Mouse (Mus musculus) bone marrow macrophage, adult 2 months (primary cell): Measurements from ENCODE around the gene Ahdc1. TPM values are rescaled to one million over a fixed set of nuclear protein-coding genes. Genes with fewer than 3 reads are reported as not detected.

Experiments
- H3K27ac ChIP-seq: 2 replicates; pipeline ENCODE4 v1.5.1; 2012; ENCODE audit warnings: low read depth, low read length; ENCODE audit not compliant: insufficient read depth
- H3K4me1 ChIP-seq: 2 replicates; pipeline ENCODE4 v1.6.1; 2012; ENCODE audit warnings: low read length; ENCODE audit not compliant: control insufficient read depth, insufficient read depth
- H3K4me3 ChIP-seq: 2 replicates; pipeline ENCODE4 v1.5.1; 2012; ENCODE audit warnings: mild to moderate bottlenecking, low read length, moderate library complexity; ENCODE audit not compliant: insufficient read depth
- CTCF ChIP-seq: IDR thresholded peaks from 2 replicates; pipeline ENCODE4 v1.5.1; 2012; ENCODE audit warnings: low read depth, mild to moderate bottlenecking, low read length, moderate library complexity
- POLR2A ChIP-seq: IDR thresholded peaks from 2 replicates; pipeline ENCODE4 v1.6.1; 2012; ENCODE audit warnings: mild to moderate bottlenecking, low read depth, low read length, borderline replicate concordance
- polyA plus RNA-seq: library from polyadenylated mRNA; stranded (reverse); fragments of >200 nt; gene quantifications from 2 replicates; pipeline ENCODE4 v1.2.4, GENCODE M21; 2012; ENCODE audit not compliant: missing spikeins, insufficient read depth, insufficient read length

The Ahdc1 gene
- polyA plus RNA-seq, 1 experiment = 5.5 TPM

- Histone ChIP-seq H3K4me1 (peaks cover 58% of the 10 kb centered on the region), H3K4me3 (no peak overlapping the region)
These were observed 37.9 kb upstream of the Ahdc1 start for GRCm38 (mm10) chr4:132973186-132973585.

GRCm38 (mm10) chr4:132973814-132974398 is 37.2 kb upstream of the Ahdc1 start, which contains the start of gene Fgr:
Fgr (plus strand) TSS chr4:132974095.
- H3K4me1 ChIP-seq = peaks cover 52% of the 10 kb centered on the region
- TF ChIP-seq CTCF = no peak
- no peak for TF ChIP-seq POLR2A
- H3K27ac ChIP-seq = no peak within 1 kb of the TSS
- peak within 1 kb of the TSS; percentile 45 for H3K4me3 ChIP-seq

More at GRCm38 (mm10) chr4:132973186-132973585, 37.9 kb upstream of the Ahdc1 start:
- H3K27ac ChIP-seq = no peak overlapping the region
- no peak for TF ChIP-seq POLR2A
- no peak for TF ChIP-seq CTCF

DNA sequence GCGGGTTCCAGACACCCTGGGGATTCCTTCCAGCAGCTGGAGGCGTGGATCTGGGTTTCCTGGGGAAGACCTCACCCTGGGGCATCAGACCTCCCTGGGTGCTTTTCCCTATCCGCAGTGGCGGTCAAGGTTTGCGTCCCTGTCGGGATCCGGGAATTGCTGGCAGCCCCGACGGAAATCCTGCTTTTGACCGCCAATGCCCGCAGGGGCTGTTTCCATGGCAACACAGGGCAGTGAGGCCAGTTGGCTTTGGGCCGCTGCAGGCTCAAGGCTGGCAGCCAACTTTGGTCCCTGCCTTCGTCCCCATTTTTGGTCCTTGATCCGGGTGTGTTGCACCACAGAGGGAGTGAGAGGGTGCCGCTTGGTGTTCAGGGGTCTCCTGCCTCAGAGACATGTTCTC is 36.2 kb upstream of the Ahdc1 start:
- Histone ChIP-seq H3K4me1 (peaks cover 50% of the 10 kb centered on the region), H3K4me3 (peak overlapping the region; percentile 45), H3K27ac (no peak overlapping the region)
- no peak for TF ChIP-seq POLR2A
- no peak for TF ChIP-seq CTCF

- Histone ChIP-seq H3K4me1 (peaks cover 50% of the 10 kb centered on the region), H3K27ac (no peak overlapping the region), H3K4me3 (no peak overlapping the region)
- TF ChIP-seq CTCF (no peak), POLR2A (no peak)
These were observed 35.3 kb upstream of the Ahdc1 start for GRCm38 (mm10) chr4:132975791-132976190.

DNA sequence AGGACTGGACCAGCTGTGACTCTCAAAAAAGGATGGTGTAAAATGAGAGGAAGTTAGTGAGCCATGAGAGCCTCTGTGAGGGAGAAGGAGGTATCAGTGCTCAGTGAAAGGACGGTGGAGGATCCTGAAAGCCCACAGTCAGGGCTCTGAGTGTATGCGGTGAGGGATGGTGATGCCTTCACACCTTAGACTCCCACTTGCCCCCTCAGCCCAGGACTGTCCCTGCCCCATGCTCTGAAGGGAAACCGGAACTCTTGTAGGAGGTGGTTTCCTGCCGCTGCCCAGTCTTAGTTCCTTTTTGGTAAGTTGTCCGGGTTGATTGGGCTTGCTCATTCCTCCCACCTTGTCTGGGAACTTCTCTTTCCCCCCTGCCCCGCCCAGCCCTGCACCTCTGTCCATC is 34.3 kb upstream of the Ahdc1 start:
- Histone ChIP-seq H3K4me1 (peaks cover 50% of the 10 kb centered on the region), H3K27ac (peak overlapping the region; percentile 47), H3K4me3 (no peak overlapping the region)
- TF ChIP-seq CTCF = no peak
- TF ChIP-seq POLR2A = no peak

DNA sequence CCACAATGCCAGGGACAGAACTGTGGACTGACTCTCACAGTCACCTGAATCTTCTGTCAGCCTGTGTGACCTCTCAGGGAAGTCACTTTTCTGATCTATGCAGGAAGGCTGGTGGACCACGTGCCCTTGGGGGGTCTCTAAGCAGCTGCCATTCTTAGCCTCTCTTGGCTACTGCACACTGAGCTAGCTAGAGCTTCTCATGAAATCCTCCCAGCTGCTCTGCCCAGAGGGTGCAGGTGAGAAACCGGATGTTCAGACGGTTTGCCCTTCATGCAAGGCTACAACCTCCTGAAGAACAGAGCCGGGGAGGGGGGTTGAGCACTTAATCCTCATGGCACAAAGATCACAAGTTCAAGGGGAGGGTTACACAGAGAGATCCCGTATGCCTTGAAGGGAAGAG is 33.5 kb upstream of the Ahdc1 start:
- no peak overlapping the region for H3K4me3 ChIP-seq

GRCm38 (mm10) chr4:132979186-132979585 is 31.9 kb upstream of the Ahdc1 start:
- no peak overlapping the region for H3K27ac ChIP-seq
- no peak overlapping the region for H3K4me3 ChIP-seq
- no peak for TF ChIP-seq POLR2A
- no peak for TF ChIP-seq CTCF
- peaks cover 54% of the 10 kb centered on the region for H3K4me1 ChIP-seq

More for the DNA sequence above, 33.5 kb upstream of the Ahdc1 start:
- no peak overlapping the region for H3K27ac ChIP-seq
- peaks cover 50% of the 10 kb centered on the region for H3K4me1 ChIP-seq
- no peak for TF ChIP-seq POLR2A
- no peak for TF ChIP-seq CTCF

GRCm38 (mm10) chr4:132981621-132982020 is 29.4 kb upstream of the Ahdc1 start:
- TF ChIP-seq POLR2A (no peak), CTCF (no peak)
- Histone ChIP-seq H3K4me3 (no peak overlapping the region), H3K27ac (no peak overlapping the region), H3K4me1 (peaks cover 53% of the 10 kb centered on the region)

- peak overlapping the region; percentile 83 for H3K27ac ChIP-seq
- TF ChIP-seq CTCF = no peak
- TF ChIP-seq POLR2A = no peak
- peaks cover 44% of the 10 kb centered on the region for H3K4me1 ChIP-seq
- H3K4me3 ChIP-seq = no peak overlapping the region
These were observed 28.1 kb upstream of the Ahdc1 start for GRCm38 (mm10) chr4:132982999-132983398.

DNA sequence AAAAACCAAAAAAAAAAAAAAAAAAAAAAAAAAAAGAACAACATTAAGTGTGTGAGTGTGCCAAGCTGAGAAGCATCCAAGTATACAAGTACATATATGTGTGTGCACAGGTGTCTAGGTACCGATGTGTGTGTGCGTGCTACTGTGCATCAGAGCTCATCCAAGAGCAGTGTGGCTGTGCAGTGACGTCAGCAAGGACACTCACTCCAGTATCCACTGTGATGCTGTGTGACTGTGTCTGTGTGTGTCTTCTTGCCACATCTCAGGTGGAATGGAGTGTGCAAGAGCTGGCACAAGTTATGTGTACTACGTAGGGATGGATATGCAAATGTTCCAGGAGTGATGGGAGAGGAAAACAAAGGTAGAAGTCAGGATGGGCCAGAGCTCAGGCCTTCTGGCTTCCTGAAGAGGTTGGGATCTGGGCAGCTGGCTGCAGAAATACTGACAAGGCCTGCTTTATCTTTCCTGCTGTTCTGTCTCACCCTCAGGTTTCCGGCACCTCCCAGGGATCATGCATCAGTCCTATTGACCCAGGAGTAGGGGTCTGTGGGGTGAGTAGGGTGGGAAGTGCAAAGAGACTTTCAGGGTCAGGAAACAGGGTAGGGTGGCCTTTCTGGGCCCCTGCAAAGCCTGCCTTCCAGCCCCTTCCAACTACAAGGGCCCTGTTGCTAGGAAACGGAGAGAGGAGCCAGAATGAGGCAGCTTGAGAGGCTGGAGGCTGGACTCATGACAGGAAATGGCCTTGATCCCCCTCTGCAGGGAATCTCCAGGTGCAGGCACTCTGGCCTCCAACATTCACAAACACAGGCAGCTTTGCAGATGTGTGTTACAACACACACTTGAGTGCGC is 27.2 kb upstream of the Ahdc1 start:
- H3K4me1 ChIP-seq = peaks cover 46% of the 10 kb centered on the region

More for the DNA sequence above, 27.2 kb upstream of the Ahdc1 start:
- H3K27ac ChIP-seq = peak overlapping the region; percentile 13; the same call in 1 of the 2 replicates
- TF ChIP-seq POLR2A = no peak
- no peak for TF ChIP-seq CTCF
- no peak overlapping the region for H3K4me3 ChIP-seq
